Mouse (Mus musculus): ENCODE data around the gene Asrgl1.
"Not testable (repeated sequence)": the region's sequence is repeated elsewhere in the genome, so short reads cannot be mapped to it uniquely, and the experiment has no call there.

Asrgl1 gene

DNA sequence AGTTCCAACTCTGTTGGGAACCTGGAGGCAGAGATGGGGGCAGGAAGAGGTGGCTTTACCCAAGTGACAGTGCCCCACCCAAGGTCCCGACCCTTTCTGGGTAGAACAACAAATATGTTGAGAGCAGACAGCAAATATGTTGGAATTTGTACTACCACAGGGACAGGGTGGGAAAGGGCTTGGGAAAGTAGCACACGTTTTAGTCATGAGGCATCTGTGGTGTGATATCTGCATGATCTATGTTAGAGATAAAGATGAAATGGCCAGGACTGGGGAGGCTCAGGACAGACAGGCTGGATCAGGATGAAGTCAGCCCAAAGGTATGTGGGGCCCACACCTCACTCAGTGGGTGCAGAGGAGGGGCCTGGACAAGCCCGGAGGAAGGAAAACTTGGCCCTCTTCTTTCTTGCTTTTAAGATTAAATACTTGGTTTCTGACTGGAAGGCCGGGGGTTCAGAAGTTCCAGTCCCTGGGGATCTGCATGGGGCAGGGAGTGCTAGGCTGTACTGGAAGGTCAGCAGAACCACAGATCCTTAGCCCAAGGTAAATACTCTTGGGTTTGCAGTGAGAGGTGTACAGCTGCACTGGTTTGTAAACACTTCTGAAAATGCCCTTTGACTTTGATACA is 28.6 kb downstream of the Asrgl1 start:
- in situ Hi-C loops (cut with MboI, MseI), result no loop called here

DNA sequence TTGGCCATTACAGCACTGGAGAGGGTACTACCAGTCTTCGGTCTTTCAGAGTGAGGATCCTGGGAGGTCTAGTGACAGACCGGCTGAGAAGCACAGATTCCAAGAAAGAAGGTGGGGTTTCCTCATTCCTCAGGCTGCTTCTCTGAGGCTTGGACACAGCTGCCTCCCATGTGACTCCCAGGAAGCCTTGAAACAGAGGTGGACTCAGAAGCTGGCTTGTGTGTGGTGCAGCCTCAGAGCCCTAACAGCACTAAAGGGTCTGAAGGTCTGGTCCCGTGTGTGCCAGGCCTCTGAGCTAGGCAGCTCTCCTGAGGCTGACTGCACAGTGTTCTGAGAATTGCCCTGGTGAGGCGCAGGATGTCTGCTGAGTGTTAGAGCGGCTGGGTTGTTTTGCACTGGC is 29.3 kb downstream of the Asrgl1 start:
- in situ Hi-C loops (cut with MboI, MseI), result no loop called here

DNA sequence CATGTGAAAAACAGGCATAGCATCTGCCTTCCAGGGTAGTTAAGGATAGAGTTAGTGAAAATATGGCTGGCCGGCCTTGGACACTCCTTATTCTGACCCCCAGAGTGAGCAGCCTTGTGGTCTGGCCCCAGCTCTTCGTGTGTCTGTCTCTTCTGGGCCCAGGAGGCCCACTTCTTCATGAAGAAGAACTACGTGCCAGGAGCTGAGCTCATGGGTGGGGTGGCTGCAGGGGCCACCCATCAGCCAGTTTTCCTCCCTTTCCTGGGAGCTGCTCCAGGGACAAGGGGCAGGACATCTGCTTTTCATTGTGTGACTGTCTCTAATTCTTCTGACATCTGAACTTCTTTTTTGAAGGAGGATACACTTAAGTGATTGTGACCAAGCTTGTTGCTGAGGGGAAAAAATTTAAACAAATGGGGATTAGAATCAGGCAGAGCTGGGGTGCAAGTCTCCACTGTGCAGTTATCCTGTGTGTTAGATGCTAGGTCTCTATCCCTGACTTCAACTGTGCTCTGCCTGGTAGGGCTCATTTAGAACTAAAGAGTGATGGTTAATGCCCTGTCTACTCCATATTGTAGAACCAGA is 30.2 kb downstream of the Asrgl1 start:
- in situ Hi-C loops (cut with MboI, MseI), result no loop called here

DNA sequence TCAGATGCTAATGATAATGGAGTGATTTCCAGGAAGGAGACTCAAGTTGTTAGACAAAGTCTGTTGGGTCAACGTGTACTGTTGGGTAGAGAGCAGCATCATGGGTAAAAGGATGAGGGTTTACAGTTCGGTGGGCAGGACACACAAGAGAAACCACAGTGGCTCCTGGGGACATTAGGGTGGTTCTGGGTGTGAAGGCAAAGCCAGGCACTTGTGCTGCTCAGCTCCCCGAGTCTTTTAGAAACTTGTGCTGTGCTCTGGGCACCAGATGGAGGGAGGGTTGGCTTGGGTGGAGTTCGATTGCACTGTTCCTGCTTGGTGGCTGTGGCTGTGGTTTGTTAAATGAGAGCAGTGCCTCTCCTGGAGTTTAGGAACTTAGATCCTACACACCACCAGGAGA is 31.4 kb downstream of the Asrgl1 start:
- in situ Hi-C loops (cut with MboI, MseI), result no loop called here

DNA sequence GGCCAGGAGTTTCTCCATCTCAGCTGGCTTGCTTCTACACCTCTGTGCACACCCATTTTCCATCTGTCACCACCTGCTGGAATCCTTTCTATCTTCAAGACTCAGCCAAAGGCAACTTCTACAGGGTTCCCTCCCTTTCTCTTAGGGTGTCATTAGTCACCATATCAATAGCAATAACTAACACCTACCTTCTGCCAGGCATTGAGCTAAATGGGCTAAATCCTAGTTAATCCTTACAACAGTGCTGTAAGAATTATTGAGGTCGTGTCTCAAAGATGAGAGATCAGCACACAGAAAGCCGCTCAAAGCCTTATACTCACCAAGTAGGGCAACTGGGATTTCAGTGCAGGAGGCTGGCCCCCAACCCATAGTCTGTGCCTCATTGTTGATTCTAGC is 34.4 kb downstream of the Asrgl1 start:
- in situ Hi-C loops (cut with MboI, MseI), result no loop called here

DNA sequence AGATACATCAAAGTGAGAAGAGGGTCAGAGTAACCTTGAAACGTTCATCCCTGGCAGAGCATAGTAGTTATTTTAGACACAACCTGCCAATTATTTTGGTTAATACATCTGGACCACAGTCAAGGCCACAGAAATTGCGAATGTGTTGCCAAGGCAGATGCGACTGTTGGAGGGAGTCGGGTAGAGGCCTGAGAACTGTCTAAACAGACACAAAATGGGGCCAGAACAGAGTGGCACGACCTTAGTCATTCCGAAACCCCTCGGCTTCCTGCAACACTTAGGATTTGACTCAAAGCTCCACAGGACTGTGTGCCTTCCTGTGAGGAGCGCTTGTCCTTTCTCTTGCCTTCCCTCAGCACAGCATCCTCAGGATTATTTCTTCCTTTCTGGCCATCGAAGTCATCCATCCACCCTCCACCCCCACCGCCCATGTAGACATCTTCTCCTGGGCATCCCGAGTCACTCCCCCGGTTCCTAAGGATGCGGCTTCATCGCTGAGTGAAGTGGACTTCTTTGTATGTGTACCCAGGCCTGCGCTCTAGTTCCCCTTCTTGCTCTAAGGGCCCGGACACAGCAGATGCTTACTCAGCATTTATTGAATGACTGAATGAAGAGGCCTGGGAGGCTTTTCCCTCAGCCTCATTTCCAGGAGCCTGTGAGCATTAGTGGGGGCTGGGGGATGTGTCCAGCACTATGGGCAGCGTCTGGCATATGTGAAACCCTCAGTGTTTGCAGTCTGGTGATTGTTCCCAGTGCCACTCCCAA is 35.0 kb downstream of the Asrgl1 start:
- in situ Hi-C loops (cut with MboI, MseI), result no loop called here

DNA sequence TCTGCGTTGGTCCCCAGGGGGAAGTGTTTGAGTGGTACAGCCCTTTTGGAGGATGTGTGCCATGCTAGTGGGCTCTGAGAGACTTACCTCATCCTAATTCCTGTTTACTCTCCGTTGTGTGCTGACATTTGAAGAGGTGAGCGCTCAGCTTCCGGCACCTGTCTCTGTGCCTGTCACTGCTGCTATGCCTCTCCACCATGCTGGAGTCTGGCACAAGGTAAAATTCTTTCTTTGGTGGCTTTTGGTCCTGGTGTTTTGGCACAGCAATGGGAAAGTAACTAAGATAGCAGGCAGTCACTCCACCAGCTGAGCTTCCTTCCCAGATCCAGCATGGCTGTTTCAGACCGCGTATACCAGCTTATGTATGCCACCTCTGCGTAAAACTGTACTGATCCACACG is 35.7 kb downstream of the Asrgl1 start:
- in situ Hi-C loops (cut with MboI, MseI), result loop anchor here in 1 of 2 experiments (5.0 kb wide), 1 partner anchor 252 kb away; no protein-coding TSS in a partner anchor

DNA sequence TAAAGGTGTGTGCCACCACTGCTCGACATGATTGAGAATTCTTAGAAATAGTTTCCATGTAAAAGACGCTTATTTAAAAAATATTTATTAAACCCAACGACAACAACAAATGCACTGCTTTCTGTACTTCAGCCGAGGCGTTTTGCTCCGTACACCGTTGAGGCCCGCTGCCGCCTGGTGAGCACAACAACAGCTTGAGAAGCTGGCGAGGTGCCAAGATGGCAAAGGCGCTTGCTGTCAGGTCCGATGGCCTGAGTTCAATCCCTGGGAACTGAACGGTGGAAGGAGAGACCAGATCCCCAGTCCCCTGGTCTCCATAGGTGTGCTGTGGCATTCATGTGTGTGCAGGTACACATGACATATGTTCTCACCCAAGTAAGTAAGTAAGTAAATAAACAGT is 38.0 kb downstream of the Asrgl1 start:
- in situ Hi-C loops (cut with MboI, MseI), result loop anchor here in 1 of 2 experiments (5.0 kb wide), 1 partner anchor 250 kb away; no protein-coding TSS in a partner anchor

DNA sequence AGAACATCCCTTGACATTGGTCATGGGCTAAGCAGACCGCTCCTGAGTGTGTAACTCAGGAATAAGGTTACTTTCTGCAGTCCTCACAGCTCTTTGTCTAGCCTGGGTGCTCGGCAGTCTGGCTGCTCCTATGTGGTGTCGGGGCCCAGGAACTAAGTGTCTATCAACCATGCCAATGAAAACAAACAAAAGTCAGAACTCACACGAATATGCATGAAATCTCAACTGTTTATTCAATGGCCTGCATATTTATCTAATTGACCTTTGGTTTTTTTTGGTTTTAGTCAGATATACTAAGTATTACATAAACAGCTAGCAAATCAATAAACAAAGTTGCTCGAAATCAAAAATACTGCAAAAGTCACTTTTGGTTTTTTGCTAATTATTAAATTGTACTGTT is 40.3 kb downstream of the Asrgl1 start:
- in situ Hi-C loops (cut with MboI, MseI), result loop anchor here in 1 of 2 experiments (5.0 kb wide), 1 partner anchor 248 kb away; no protein-coding TSS in a partner anchor

DNA sequence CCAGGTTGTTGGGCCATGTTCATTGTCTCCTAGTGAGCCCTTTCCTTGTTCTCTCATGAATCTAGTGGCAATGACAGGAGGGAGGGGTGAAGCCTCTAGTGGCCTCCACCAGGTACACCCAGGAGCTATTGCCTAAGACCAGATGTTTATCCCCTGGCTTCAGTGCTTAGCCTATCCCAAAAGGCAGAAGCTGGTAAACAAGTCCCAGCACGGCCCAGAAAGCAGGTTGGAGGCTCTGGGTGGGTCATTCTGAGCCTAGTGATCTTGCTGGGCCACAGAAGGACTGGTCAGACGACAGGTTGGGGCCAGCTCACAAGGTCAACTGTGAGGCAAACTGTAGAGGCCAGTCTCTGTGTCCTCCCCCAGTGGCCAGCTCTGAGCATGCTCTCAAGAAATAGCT is 44.7 kb downstream of the Asrgl1 start:
- in situ Hi-C loops (cut with MboI, MseI), result no loop called here

DNA sequence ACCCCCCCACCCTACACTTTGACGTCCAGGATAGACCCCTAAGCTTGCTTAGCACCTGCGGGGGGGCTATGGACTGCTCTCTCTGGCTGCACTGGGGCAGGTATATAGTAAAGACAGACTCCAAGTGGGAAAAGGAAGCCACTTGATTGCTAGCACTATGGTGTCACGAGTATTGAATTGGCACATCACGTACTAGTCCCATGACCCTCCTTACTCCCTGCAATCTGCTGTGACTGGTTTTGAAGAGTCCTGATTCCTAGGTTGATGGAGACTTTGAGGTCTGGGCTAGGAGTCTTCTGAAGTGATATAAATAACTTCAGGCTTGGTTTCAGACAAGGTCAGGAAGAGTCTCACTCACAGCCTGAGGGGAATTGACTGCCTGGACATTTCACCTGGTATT is 45.2 kb downstream of the Asrgl1 start:
- in situ Hi-C loops (cut with MboI, MseI), result no loop called here

DNA sequence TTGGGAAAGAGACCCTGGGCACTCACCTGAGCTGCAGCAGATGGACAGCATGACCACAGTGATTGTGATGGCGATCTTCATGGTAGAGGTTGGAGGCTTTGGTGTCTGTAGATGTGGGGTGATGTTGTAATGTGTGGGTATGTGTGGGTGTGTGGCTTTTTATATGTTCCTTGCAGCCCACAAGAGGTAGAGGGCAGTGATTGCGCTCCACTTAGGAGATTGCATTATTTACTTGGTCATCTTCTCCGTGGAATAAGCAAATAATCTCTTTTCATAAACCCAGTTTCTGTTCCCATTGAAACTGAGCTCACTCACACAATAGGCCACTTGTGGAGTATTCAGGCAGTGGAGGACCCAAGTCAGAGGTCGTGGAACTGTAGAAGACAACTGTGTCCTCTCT is 47.6 kb downstream of the Asrgl1 start, which contains the start of gene Scgb1a1:
Scgb1a1 (minus strand) TSS at position 138 of the 400 bp plus-strand sequence.
- in situ Hi-C loops (cut with MboI, MseI), result no loop called here

DNA sequence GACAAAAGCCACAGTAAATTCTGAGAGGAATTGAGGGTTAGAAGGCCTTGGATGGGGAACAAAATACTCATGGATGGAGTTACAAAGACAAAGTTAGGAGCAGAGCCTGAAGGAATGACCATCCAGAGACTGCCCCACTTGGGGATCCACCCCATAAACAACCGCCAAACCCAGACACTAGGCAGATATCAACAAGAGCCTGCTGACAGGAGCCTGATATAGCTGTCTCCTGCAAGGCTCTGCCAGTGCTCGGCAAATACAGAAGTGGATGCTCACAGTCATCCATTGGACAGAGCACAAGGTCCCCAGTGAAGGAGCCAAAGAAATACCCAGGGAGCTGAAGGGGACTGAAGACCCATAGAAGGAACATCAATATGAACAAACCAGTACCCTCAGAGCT is 51.5 kb downstream of the Asrgl1 start:
- in situ Hi-C loops (cut with MboI, MseI), result not testable (repeated sequence)

DNA sequence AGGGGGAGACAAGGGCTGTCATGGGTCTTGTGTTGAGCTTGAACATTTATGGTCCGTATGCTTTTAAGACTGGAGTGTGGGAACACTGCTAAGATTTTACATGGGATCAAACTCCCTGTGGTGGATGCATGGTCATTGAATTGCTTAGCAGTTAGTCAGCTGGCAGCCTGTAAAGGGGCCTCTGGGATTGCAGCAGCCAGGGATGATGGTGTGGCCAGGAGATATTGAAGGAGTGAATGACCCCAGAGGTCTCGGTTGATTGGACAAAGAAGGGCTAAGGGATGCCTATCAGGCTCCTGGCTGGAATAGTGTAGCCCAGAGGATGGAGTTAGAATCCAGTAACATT is 52.5 kb downstream of the Asrgl1 start:
- in situ Hi-C loops (cut with MboI, MseI), result no loop called here

DNA sequence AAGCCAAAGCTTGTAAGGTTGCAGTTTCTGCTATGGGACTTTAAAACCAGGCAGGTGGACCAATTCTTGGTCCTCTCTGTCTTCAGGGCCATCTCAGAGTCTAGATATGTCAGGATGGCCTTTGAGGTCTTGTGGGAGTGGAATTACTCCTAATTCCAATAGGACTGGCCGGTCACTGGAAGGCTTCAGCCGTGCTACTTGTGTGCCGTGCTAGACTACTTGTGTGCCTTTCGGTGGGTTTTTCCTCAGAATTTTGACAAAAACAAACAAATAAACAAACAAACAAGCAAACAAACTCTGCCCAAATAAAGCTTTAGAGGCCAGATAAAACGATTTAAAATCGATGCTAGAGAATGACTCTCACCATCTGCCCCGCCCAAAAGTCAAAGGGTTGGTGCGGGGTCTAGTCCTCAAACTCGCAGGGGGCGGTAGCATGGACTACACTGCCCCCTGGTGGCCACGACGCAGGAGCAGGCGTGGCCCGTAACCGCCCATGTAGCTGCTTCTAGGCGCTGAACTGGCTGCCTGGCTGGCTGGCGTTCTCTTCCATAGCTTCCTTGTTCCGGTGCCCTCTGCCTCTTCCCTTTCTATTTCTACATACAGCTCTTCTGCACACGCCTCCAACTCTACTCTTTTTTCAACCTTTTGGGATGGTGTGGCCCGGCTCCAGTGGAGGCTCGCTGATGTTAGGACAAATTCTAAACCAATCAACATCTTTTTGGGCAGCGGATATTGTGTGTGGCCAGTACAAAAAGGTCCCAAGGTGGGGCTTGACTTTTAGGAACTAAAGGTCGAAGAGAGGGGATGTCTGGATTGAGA is 53.0 kb downstream of the Asrgl1 start:
- in situ Hi-C loops (cut with MboI, MseI), result no loop called here

DNA sequence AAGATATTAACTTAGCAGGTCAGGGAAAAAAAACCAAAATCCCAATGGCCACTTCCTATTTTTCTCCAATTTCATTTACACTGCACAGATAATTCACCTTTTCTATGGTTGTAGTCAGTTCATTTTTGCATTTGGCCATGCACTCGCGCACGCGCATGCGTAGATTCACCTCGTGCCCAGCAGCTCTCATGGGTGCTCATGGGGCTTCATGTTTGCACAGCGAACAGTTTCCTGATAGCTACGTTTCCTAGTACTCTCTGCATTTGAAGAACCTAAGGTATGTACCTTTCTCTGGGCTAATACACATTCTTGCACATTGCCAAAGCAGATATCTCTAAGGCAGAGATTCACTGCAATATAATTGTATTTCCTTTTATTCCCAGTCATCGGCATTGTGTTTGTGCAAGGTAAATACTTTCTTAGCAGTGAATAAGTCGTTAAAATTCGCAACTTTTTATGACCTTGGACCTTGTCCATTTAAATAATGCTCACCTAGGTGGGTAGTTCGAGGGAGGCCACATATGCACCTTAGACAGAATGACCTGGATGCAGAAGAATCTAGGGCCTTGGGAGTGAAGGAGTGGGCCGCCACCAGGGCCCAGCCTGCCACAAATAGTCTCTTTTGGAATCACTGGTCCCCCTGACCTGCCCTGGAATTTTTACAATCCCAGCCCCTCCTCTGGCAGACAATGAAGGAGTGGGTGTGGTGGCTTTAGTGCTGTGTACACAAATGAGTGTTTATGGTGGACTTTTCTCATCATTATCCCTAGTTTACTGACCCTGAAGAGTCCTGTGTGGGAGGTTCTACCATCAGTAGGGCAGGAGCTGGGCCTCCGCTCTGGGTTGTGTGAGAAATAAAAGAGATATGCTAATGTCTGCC is 53.9 kb downstream of the Asrgl1 start:
- in situ Hi-C loops (cut with MboI, MseI), result no loop called here

DNA sequence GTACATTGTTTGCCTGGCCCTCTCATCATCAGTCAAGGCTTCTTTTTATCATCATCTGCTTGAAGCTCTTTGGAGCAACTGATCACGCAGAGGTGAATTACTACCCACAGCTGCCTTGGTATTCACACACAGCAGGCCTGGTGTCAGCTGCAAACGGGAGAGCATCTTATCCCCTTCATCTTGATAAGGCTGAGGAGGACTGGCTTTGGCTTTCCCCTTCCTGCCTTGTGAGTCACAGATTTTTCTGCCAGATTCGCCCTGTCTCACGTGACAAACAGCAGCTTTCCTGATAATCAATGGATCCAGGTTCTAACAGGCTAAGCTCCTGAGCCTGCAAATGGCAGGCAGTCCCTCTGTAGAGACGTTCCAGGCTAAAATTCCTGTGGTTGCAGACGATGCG is 55.5 kb downstream of the Asrgl1 start:
- in situ Hi-C loops (cut with MboI, MseI), result loop anchor here (5.0 kb wide), 1 partner anchor 88 kb away; no protein-coding TSS in a partner anchor

DNA sequence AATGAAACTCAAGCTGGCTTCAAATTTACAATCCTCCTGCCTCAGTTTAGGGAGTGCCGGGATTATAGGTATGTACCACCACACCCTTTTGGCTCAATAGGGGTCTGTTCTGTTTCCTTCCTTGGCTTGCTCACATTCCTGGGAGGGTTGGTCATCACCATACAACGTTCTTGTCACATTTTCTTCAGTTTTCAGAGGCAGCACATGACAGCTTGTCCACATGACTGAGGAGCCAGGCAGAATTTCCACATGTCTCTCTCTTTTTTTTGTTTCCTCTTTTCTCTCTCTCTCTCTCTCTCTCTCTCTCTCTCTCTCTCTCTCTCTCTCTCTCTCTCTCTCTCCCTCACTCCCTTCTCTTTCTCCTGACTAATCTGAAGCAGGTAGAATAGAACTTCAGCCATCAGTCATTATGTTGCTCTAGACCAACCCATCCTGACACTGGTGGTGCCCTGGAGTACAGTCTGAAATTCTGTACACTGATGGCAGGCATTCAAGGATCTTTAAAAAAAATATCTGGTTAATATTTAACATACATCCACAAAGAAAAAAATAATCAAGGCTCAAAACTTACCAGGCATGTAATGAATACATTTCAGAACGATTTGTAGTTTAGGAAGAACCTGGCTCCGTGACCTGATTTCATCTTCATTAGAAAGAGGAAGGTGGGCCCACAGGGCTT is 58.3 kb downstream of the Asrgl1 start:
- in situ Hi-C loops (cut with MboI, MseI), result loop anchor here (5.0 kb wide), 1 partner anchor 85 kb away; no protein-coding TSS in a partner anchor

DNA sequence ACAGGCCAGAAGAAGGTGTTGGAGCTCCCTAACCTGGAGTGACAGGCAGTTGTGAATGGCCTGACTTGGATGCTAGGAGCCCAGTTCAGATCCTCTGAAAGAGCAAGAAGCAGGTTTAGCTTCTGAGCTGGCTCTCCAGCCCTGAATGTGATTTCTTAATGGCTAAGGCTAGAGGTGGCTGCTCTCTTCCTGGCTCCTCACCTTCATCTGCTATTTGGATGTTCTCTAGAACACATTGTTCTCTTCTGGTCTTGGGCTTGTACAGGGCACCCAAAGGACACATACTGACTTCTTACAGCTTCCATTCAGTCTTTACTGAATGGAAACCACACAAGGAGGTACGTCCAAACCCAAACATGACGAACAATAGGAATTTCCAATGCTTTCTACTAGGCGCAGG is 59.4 kb downstream of the Asrgl1 start:
- in situ Hi-C loops (cut with MboI, MseI), result loop anchor here (5.0 kb wide), 1 partner anchor 84 kb away; no protein-coding TSS in a partner anchor

DNA sequence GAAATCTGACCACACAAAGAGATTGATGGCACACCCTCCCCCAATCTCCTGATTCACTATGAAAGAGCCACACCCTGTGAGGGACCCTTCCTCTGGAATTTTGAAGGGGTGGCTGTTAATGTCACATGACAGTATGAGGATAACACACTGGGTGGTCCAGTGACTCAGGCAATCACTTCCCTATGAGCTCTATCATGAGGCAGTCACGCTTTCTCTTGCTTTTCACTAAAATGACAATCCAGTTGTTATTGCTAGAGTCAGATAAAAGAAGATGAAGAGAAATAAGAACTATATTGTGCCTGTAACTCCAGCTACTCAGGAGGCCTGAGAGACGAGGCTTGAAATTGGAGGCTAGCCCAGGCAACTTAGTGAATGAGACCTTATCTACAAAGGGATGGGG is 59.9 kb downstream of the Asrgl1 start:
- in situ Hi-C loops (cut with MboI, MseI), result loop anchor here (5.0 kb wide), 1 partner anchor 83 kb away; no protein-coding TSS in a partner anchor

All from T-helper 17 cell (primary cell).